Mouse (Mus musculus) cerebellum, adult (tissue): ENCODE results near the gene Smo.
"Not testable (repeated sequence)": the region's sequence is repeated elsewhere in the genome, so short reads cannot be mapped to it uniquely, and the experiment has no call there.

Source experiments
- ATAC-seq: cut with Nextera tagmentation; 2 replicates; pipeline ENCODE4 v1.9.2; 2017; ENCODE audit warnings: mild to moderate bottlenecking, moderate library complexity, mixed read lengths; ENCODE audit not compliant: insufficient number of reproducible peaks, low FRiP score, low TSS enrichment

The Smo gene

GRCm38 (mm10) chr6:29721890-29722289 is 13.4 kb upstream of the Smo start:
- no peak for ATAC-seq

- ATAC-seq: no peak
Observed at GRCm38 (mm10) chr6:29726576-29727200, 8.6 kb upstream of the Smo start.

- no peak for ATAC-seq
Observed at GRCm38 (mm10) chr6:29728035-29728434, 7.3 kb upstream of the Smo start.

GRCm38 (mm10) chr6:29729491-29729890 is 5.8 kb upstream of the Smo start:
- no peak for ATAC-seq

GRCm38 (mm10) chr6:29735689-29736451 is 567 bp downstream of the Smo start:
- ATAC-seq: peak; percentile 58; the same call in 1 of the 2 replicates

- ATAC-seq: no peak
Observed at GRCm38 (mm10) chr6:29736610-29737458, 1.5 kb downstream of the Smo start.

GRCm38 (mm10) chr6:29751466-29752152 is 16.3 kb downstream of the Smo start:
- ATAC-seq: no peak

- no peak for ATAC-seq
Observed at GRCm38 (mm10) chr6:29753336-29753735, 18.0 kb downstream of the Smo start.

GRCm38 (mm10) chr6:29756001-29756400 is 20.7 kb downstream of the Smo start:
- ATAC-seq: no peak

GRCm38 (mm10) chr6:29756476-29756875 is 21.2 kb downstream of the Smo start:
- ATAC-seq: no peak

GRCm38 (mm10) chr6:29758417-29758816 is 23.1 kb downstream of the Smo start:
- peak; percentile 64 for ATAC-seq

GRCm38 (mm10) chr6:29759012-29759679 is 23.8 kb downstream of the Smo start:
- no peak for ATAC-seq

GRCm38 (mm10) chr6:29760397-29760796 is 25.1 kb downstream of the Smo start:
- ATAC-seq: not testable (repeated sequence)

- no peak for ATAC-seq
Observed at GRCm38 (mm10) chr6:29761282-29761681, 26.0 kb downstream of the Smo start.

- no peak for ATAC-seq
Observed at GRCm38 (mm10) chr6:29762524-29762923, 27.2 kb downstream of the Smo start.

GRCm38 (mm10) chr6:29766874-29767273 is 31.6 kb downstream of the Smo start:
- no peak for ATAC-seq

GRCm38 (mm10) chr6:29767813-29768660 is 32.7 kb downstream of the Smo start, which contains the start of gene Ahcyl2:
Ahcyl2 (plus strand) TSS chr6:29768011.
- ATAC-seq: peak; percentile 94

- ATAC-seq: peak; percentile 27
Observed at GRCm38 (mm10) chr6:29768791-29769441, 33.6 kb downstream of the Smo start.
